Comparison of ENCODE assay signal across 18 mouse cellular contexts in genomic region chrX:69100216-69100615, GRCm38 (mm10).
DNase-seq lines count a peak whose midpoint lies in the region; ATAC-seq and TF ChIP-seq lines count a peak whose summit lies in the region.
"Had no signal": no experiment of that assay in that cellular context is flagged by ENCODE, and none has a peak within 500 bp of the region (broad histone marks: within the 10 kb centered on the region; RNA-seq: fewer than 3 reads in every experiment).

No protein-coding gene starts in this region.

- H3K27ac ChIP-seq in kidney, postnatal 0 days = no peak overlapping the region
- H3K27ac ChIP-seq in kidney, adult 2 months (ENCODE audit: insufficient read depth, low read depth, low read length) = no peak overlapping the region
- H3K27ac ChIP-seq in midbrain, embryonic 13.5 days = no peak overlapping the region
- H3K27ac ChIP-seq: heart, embryonic 13.5 days; hindbrain, embryonic 15.5 days; layer of hippocampus, adult 2 months; midbrain, embryonic 15.5 days; stomach, embryonic 15.5 days had no signal

- H3K9ac ChIP-seq in kidney, postnatal 0 days (ENCODE audit: low read depth, low read length) = no peak overlapping the region
- H3K9ac ChIP-seq in midbrain, embryonic 13.5 days (replicated peaks) = no peak overlapping the region
- H3K9ac ChIP-seq: heart, embryonic 13.5 days; hindbrain, embryonic 15.5 days; midbrain, embryonic 15.5 days; stomach, embryonic 15.5 days had no signal

- H3K4me2 ChIP-seq in kidney, postnatal 0 days (ENCODE audit: low read length) = no peak overlapping the region
- no peak overlapping the region for H3K4me2 ChIP-seq in midbrain, embryonic 13.5 days (replicated peaks)
- H3K4me2 ChIP-seq: heart, embryonic 13.5 days; hindbrain, embryonic 15.5 days; liver, embryonic 11.5 days; midbrain, embryonic 15.5 days; stomach, embryonic 15.5 days had no signal

- no peaks in the 10 kb centered on the region for H3K9me3 ChIP-seq in kidney, postnatal 0 days (replicated peaks; ENCODE audit: low read length)
- no peaks in the 10 kb centered on the region for H3K9me3 ChIP-seq in midbrain, embryonic 13.5 days
- H3K9me3 ChIP-seq: heart, embryonic 13.5 days; hindbrain, embryonic 15.5 days; midbrain, embryonic 15.5 days; stomach, embryonic 15.5 days had no signal

- no peak for TF ChIP-seq CTCF in kidney, postnatal 0 days (IDR thresholded peaks at IDR 0.05; ENCODE audit: low read depth)
- no peak for TF ChIP-seq CTCF in kidney, adult 2 months (conservative IDR thresholded peaks at IDR 0.05; ENCODE audit: insufficient read depth, insufficient read length, low read depth, low read length)

- H3K4me3 ChIP-seq in kidney, postnatal 0 days (replicated peaks; ENCODE audit: low read depth, low read length) = no peak overlapping the region
- no peak overlapping the region for H3K4me3 ChIP-seq in kidney, adult 2 months (ENCODE audit: insufficient read depth, low read depth, low read length)
- no peak overlapping the region for H3K4me3 ChIP-seq in midbrain, embryonic 13.5 days (replicated peaks)
- H3K4me3 ChIP-seq: heart, embryonic 13.5 days; hindbrain, embryonic 15.5 days; layer of hippocampus, adult 2 months; midbrain, embryonic 15.5 days; stomach, embryonic 15.5 days had no signal

- no peak for TF ChIP-seq POLR2A in kidney, adult 2 months (IDR thresholded peaks at IDR 0.05; ENCODE audit: low read depth, low read length)

- H3K36me3 ChIP-seq in kidney, postnatal 0 days (ENCODE audit: insufficient read depth, low read length) = no peaks in the 10 kb centered on the region
- H3K36me3 ChIP-seq in kidney, adult 2 months (ENCODE audit: control insufficient read depth, insufficient read depth, low read length) = no peaks in the 10 kb centered on the region
- H3K36me3 ChIP-seq in midbrain, embryonic 13.5 days = no peaks in the 10 kb centered on the region
- H3K36me3 ChIP-seq: heart, embryonic 13.5 days; hindbrain, embryonic 15.5 days; midbrain, embryonic 15.5 days; stomach, embryonic 15.5 days had no signal

- DNase-seq in adrenal gland, adult 2 months = peak; percentile 21
- no peak for DNase-seq in adrenal gland, adult 18-20 months (ENCODE audit: low spot score in 2 of 2)
- DNase-seq in kidney, postnatal 0 days (ENCODE audit: low spot score) = peak; percentile 9
- DNase-seq in kidney, adult 2 months = no peak
- peak; percentile 36 for DNase-seq in ovary, postnatal 36 days (ENCODE audit: low spot score)
- DNase-seq in ovary, postnatal 10 days (ENCODE audit: low spot score) = no peak
- peak; percentile 11 for DNase-seq in heart, postnatal 4 days
- DNase-seq: cerebellum, adult 9-11 months; gastrocnemius, postnatal 10 days; kidney, adult 18-20 months; lung, adult 2 months had no signal

- 48% methylated on average over 5 of the region's 5 CpGs for WGBS in kidney, postnatal 0 days
- 33% methylated on average over 5 of the region's 5 CpGs for WGBS in kidney, adult 2 months
- WGBS in midbrain, embryonic 13.5 days = 69% methylated on average over 5 of the region's 5 CpGs

- ATAC-seq in kidney, postnatal 0 days (replicated peaks; ENCODE audit: low FRiP score, low read depth) = no peak
- ATAC-seq in midbrain, embryonic 13.5 days = no peak
- ATAC-seq: midbrain, embryonic 15.5 days had no signal

- H3K4me1 ChIP-seq in kidney, postnatal 0 days (replicated peaks; ENCODE audit: insufficient read depth, low read length) = no peaks in the 10 kb centered on the region
- no peaks in the 10 kb centered on the region for H3K4me1 ChIP-seq in kidney, adult 2 months (ENCODE audit: control insufficient read depth, insufficient read depth, low read length)
- H3K4me1 ChIP-seq in midbrain, embryonic 13.5 days (replicated peaks) = no peaks in the 10 kb centered on the region
- H3K4me1 ChIP-seq: hindbrain, embryonic 15.5 days; midbrain, embryonic 15.5 days; stomach, embryonic 15.5 days had no signal

- no peaks in the 10 kb centered on the region for H3K27me3 ChIP-seq in kidney, postnatal 0 days (ENCODE audit: insufficient read depth, low read length)
- no peaks in the 10 kb centered on the region for H3K27me3 ChIP-seq in kidney, adult 2 months (replicated peaks; ENCODE audit: control insufficient read depth, insufficient read depth, low read length)
- no peaks in the 10 kb centered on the region for H3K27me3 ChIP-seq in midbrain, embryonic 13.5 days
- H3K27me3 ChIP-seq: heart, embryonic 13.5 days; hindbrain, embryonic 15.5 days; midbrain, embryonic 15.5 days; stomach, embryonic 15.5 days had no signal

Comparison
In these comparisons a context has a peak if more than half of its experiments do, and no peak if none do; other contexts are left out.
1. DNase-seq: peak in adrenal gland, adult 2 months (single experiment), kidney, postnatal 0 days (single experiment), ovary, postnatal 36 days (single experiment) and heart, postnatal 4 days (single experiment); none in adrenal gland, adult 18-20 months (0 of 2), kidney, adult 2 months (single experiment) and ovary, postnatal 10 days (single experiment).